Comparison of ENCODE assay signal across 21 mouse cellular contexts in genomic region chr10:26857583-26857982, GRCm38 (mm10).
DNase-seq lines count a peak whose midpoint lies in the region; ATAC-seq and TF ChIP-seq lines count a peak whose summit lies in the region.
"Had no signal": no experiment of that assay in that cellular context is flagged by ENCODE, and none has a peak within 500 bp of the region (broad histone marks: within the 10 kb centered on the region; RNA-seq: fewer than 3 reads in every experiment).

No protein-coding gene starts in this region.

- WGBS in forebrain, embryonic 13.5 days = 87% methylated on average over 4 of the region's 4 CpGs
- 83% methylated on average over 4 of the region's 4 CpGs for WGBS in forebrain, embryonic 12.5 days
- 21% methylated on average over 4 of the region's 4 CpGs for WGBS in liver, adult 2 months
- 76% methylated on average over 4 of the region's 4 CpGs for WGBS in liver, embryonic 12.5 days (ENCODE audit: insufficient replicate concordance)
- WGBS in midbrain, embryonic 16.5 days = 84% methylated on average over 4 of the region's 4 CpGs
- WGBS in midbrain, embryonic 13.5 days = 89% methylated on average over 4 of the region's 4 CpGs

- DNase-seq in liver, adult 2 months (ENCODE audit: extremely low read depth, low read depth, low spot score) = peak; percentile 85
- DNase-seq: adrenal gland, adult 8-10 months; adrenal gland, postnatal 25 days; cerebellum, adult 18-20 months; cerebellum, adult 9-10 months; cerebellum, postnatal 14 days; gastrocnemius, postnatal 25 days; heart, adult 2 months; heart, postnatal 14 days had no signal

- TF ChIP-seq CTCF in liver, adult 2 months (IDR thresholded peaks at IDR 0.05; ENCODE audit: low read depth, low read length) = no peak

- no peaks in the 10 kb centered on the region for H3K79me2 ChIP-seq in liver, adult 2 months (ENCODE audit: control insufficient read depth, insufficient read depth, low read length)

- H3K27me3 ChIP-seq in forebrain, embryonic 13.5 days = no peaks in the 10 kb centered on the region
- H3K27me3 ChIP-seq in forebrain, embryonic 12.5 days = no peaks in the 10 kb centered on the region
- no peaks in the 10 kb centered on the region for H3K27me3 ChIP-seq in liver, adult 2 months (ENCODE audit: control insufficient read depth, insufficient read depth, low read length)
- H3K27me3 ChIP-seq in liver, embryonic 12.5 days (replicated peaks) = no peaks in the 10 kb centered on the region
- no peaks in the 10 kb centered on the region for H3K27me3 ChIP-seq in midbrain, embryonic 16.5 days (ENCODE audit: control insufficient read depth, insufficient read depth, low read depth, low read length)
- no peaks in the 10 kb centered on the region for H3K27me3 ChIP-seq in midbrain, embryonic 13.5 days
- H3K27me3 ChIP-seq: forebrain, embryonic 15.5 days; heart, embryonic 13.5 days; hindbrain, embryonic 12.5 days; hindbrain, embryonic 15.5 days had no signal

- no peak overlapping the region for H3K27ac ChIP-seq in forebrain, embryonic 13.5 days
- no peak overlapping the region for H3K27ac ChIP-seq in forebrain, embryonic 12.5 days
- H3K27ac ChIP-seq in liver, adult 2 months (replicated peaks; ENCODE audit: insufficient read depth, low read depth, low read length) = 0 out of 2 replicates have a peak overlapping the region, but pooled peaks have one; percentile 40
- H3K27ac ChIP-seq in liver, embryonic 12.5 days = no peak overlapping the region
- no peak overlapping the region for H3K27ac ChIP-seq in midbrain, embryonic 16.5 days (ENCODE audit: low read length)
- H3K27ac ChIP-seq in midbrain, embryonic 13.5 days = no peak overlapping the region
- H3K27ac ChIP-seq: forebrain, embryonic 10.5 days; forebrain, embryonic 15.5 days; heart, adult 2 months; heart, embryonic 10.5 days; heart, embryonic 13.5 days; hindbrain, embryonic 12.5 days; hindbrain, embryonic 15.5 days had no signal

- no peak overlapping the region for H3K4me3 ChIP-seq in forebrain, embryonic 13.5 days
- no peak overlapping the region for H3K4me3 ChIP-seq in forebrain, embryonic 12.5 days (replicated peaks)
- no peak overlapping the region for H3K4me3 ChIP-seq in liver, adult 2 months (ENCODE audit: insufficient read depth, low read depth, low read length)
- H3K4me3 ChIP-seq in liver, embryonic 12.5 days = no peak overlapping the region
- H3K4me3 ChIP-seq in midbrain, embryonic 16.5 days (ENCODE audit: low read depth, low read length) = no peak overlapping the region
- H3K4me3 ChIP-seq in midbrain, embryonic 13.5 days (replicated peaks) = no peak overlapping the region
- H3K4me3 ChIP-seq: forebrain, embryonic 10.5 days; forebrain, embryonic 15.5 days; heart, adult 2 months; heart, embryonic 10.5 days; heart, embryonic 13.5 days; hindbrain, embryonic 12.5 days; hindbrain, embryonic 15.5 days had no signal

- no peak overlapping the region for H3K9ac ChIP-seq in forebrain, embryonic 13.5 days
- no peak overlapping the region for H3K9ac ChIP-seq in forebrain, embryonic 12.5 days
- no peak overlapping the region for H3K9ac ChIP-seq in liver, adult 2 months (ENCODE audit: low read depth, low read length)
- H3K9ac ChIP-seq in liver, embryonic 12.5 days = no peak overlapping the region
- no peak overlapping the region for H3K9ac ChIP-seq in midbrain, embryonic 16.5 days (ENCODE audit: low read depth, low read length)
- no peak overlapping the region for H3K9ac ChIP-seq in midbrain, embryonic 13.5 days (replicated peaks)
- H3K9ac ChIP-seq: forebrain, embryonic 15.5 days; heart, embryonic 13.5 days; hindbrain, embryonic 12.5 days; hindbrain, embryonic 15.5 days had no signal

- no peak overlapping the region for H3K4me2 ChIP-seq in forebrain, embryonic 13.5 days
- no peak overlapping the region for H3K4me2 ChIP-seq in forebrain, embryonic 12.5 days
- no peak overlapping the region for H3K4me2 ChIP-seq in liver, embryonic 12.5 days
- H3K4me2 ChIP-seq in midbrain, embryonic 16.5 days (ENCODE audit: low read length) = no peak overlapping the region
- H3K4me2 ChIP-seq in midbrain, embryonic 13.5 days (replicated peaks) = no peak overlapping the region
- H3K4me2 ChIP-seq: forebrain, embryonic 15.5 days; heart, embryonic 13.5 days; hindbrain, embryonic 12.5 days; hindbrain, embryonic 15.5 days had no signal

- no peaks in the 10 kb centered on the region for H3K9me3 ChIP-seq in forebrain, embryonic 13.5 days (replicated peaks)
- H3K9me3 ChIP-seq in forebrain, embryonic 12.5 days = no peaks in the 10 kb centered on the region
- no peaks in the 10 kb centered on the region for H3K9me3 ChIP-seq in liver, embryonic 12.5 days (replicated peaks)
- no peaks in the 10 kb centered on the region for H3K9me3 ChIP-seq in midbrain, embryonic 16.5 days (replicated peaks; ENCODE audit: control insufficient read depth, low read length, poor library complexity, severe bottlenecking)
- no peaks in the 10 kb centered on the region for H3K9me3 ChIP-seq in midbrain, embryonic 13.5 days
- H3K9me3 ChIP-seq: forebrain, embryonic 10.5 days; forebrain, embryonic 15.5 days; heart, embryonic 10.5 days; heart, embryonic 13.5 days; hindbrain, embryonic 12.5 days; hindbrain, embryonic 15.5 days had no signal

- no peaks in the 10 kb centered on the region for H3K36me3 ChIP-seq in forebrain, embryonic 13.5 days (ENCODE audit: poor library complexity, severe bottlenecking)
- no peaks in the 10 kb centered on the region for H3K36me3 ChIP-seq in forebrain, embryonic 12.5 days (replicated peaks)
- no peaks in the 10 kb centered on the region for H3K36me3 ChIP-seq in liver, adult 2 months (ENCODE audit: control insufficient read depth, insufficient read depth, low read length)
- no peaks in the 10 kb centered on the region for H3K36me3 ChIP-seq in liver, embryonic 12.5 days
- H3K36me3 ChIP-seq in midbrain, embryonic 16.5 days (ENCODE audit: control insufficient read depth, insufficient read depth, low read length) = 0 out of 2 replicates have a peak, but pooled peaks cover 2% of the 10 kb centered on the region
- H3K36me3 ChIP-seq in midbrain, embryonic 13.5 days = no peaks in the 10 kb centered on the region
- H3K36me3 ChIP-seq: forebrain, embryonic 10.5 days; forebrain, embryonic 15.5 days; heart, embryonic 10.5 days; hindbrain, embryonic 12.5 days; hindbrain, embryonic 15.5 days had no signal

- no peak for TF ChIP-seq POLR2A in liver, adult 2 months (IDR thresholded peaks at IDR 0.05; ENCODE audit: extremely low read depth, insufficient read depth, low read length)

- H3K4me1 ChIP-seq in forebrain, embryonic 13.5 days = peaks cover 3% of the 10 kb centered on the region; the same call in 1 of the 2 replicates
- H3K4me1 ChIP-seq in forebrain, embryonic 12.5 days = no peaks in the 10 kb centered on the region
- H3K4me1 ChIP-seq in liver, adult 2 months (ENCODE audit: control insufficient read depth, insufficient read depth, low read length) = peaks cover 15% of the 10 kb centered on the region
- H3K4me1 ChIP-seq in liver, embryonic 12.5 days = no peaks in the 10 kb centered on the region
- H3K4me1 ChIP-seq in midbrain, embryonic 16.5 days (ENCODE audit: control insufficient read depth, insufficient read depth, low read length) = peaks cover 6% of the 10 kb centered on the region
- 0 out of 2 replicates have a peak, but pooled peaks cover 2% of the 10 kb centered on the region for H3K4me1 ChIP-seq in midbrain, embryonic 13.5 days (replicated peaks)
- H3K4me1 ChIP-seq: forebrain, embryonic 10.5 days; heart, embryonic 10.5 days; hindbrain, embryonic 12.5 days had no signal

- peak; percentile 17; the same call in 1 of the 2 replicates for ATAC-seq in forebrain, embryonic 13.5 days
- ATAC-seq in forebrain, embryonic 12.5 days (ENCODE audit: low FRiP score) = no peak
- ATAC-seq in liver, embryonic 12.5 days = no peak
- ATAC-seq in midbrain, embryonic 16.5 days = 0 out of 2 replicates have a peak, but pooled peaks have one; percentile 29
- no peak for ATAC-seq in midbrain, embryonic 13.5 days
- ATAC-seq: activated CD4-positive, CD25-positive, alpha-beta regulatory T cell, adult 4 months; forebrain, embryonic 15.5 days had no signal

Comparison
In these comparisons a context has a peak if more than half of its experiments do, and no peak if none do; other contexts are left out.
1. ATAC-seq: peak in forebrain, embryonic 13.5 days (single experiment) and midbrain, embryonic 16.5 days (single experiment); none in forebrain, embryonic 12.5 days (single experiment), liver, embryonic 12.5 days (single experiment) and midbrain, embryonic 13.5 days (single experiment).